Mouse (Mus musculus): ENCODE results near the gene Nfx1. TPM values are rescaled to one million over a fixed set of nuclear protein-coding genes. Genes with fewer than 3 reads are reported as not detected.
A peak's percentile ranks its signal among the peaks of the same experiment; 100 is the strongest.
"Not testable (repeated sequence)": the region's sequence is repeated elsewhere in the genome, so short reads cannot be mapped to it uniquely, and the experiment has no call there.

Nfx1 gene
- polyA plus RNA-seq (2015; fragmentation: Nextera tagmentation; extraction: Ambion mirVana), result 27.9 and 28.5 TPM in 2 replicates

- Histone ChIP-seq H3K27me3 (ENCODE audit: control insufficient read depth, insufficient read depth, low read length) (no peaks in the 10 kb centered on the region), H3K4me1 (replicated peaks; ENCODE audit: control insufficient read depth, insufficient read depth) (no peaks in the 10 kb centered on the region; the same call in 1 of the 2 replicates), H3K4me3 (ENCODE audit: low read depth, low read length) (peak within 1 kb of the TSS; percentile 91), H3K27ac (replicated peaks) (peak within 1 kb of the TSS; percentile 96), H3K9ac (ENCODE audit: low read length) (peak within 1 kb of the TSS; percentile 88), H3K9me3 (ENCODE audit: control insufficient read depth, low read length) (no peaks in the 10 kb centered on the region), H3K4me2 (replicated peaks; ENCODE audit: low read depth) (peak within 1 kb of the TSS; percentile 69), H3K36me3 (ENCODE audit: control insufficient read depth, insufficient read depth, low read length) (peaks cover under 1% of the 10 kb centered on the region)
- ATAC-seq (ENCODE audit: low FRiP score, low TSS enrichment) (peak; percentile 95), DNase-seq (ENCODE audit: low spot score) (peak; percentile 98)
- WGBS, result under 1% methylated on average over 81 of the region's 85 CpGs
- TF ChIP-seq EP300 (optimal IDR thresholded peaks at IDR 0.05) (peak; percentile 92), CTCF (IDR thresholded peaks at IDR 0.05; ENCODE audit: low read depth) (no peak; the same call in 1 of the 2 replicates)
Observed at GRCm38 (mm10) chr4:40970842-40971701, at the start of gene Nfx1. Gene Nfx1, plus strand, starts transcription at chr4:40970906.

- ATAC-seq (ENCODE audit: low FRiP score, low TSS enrichment) (no peak), DNase-seq (ENCODE audit: low spot score) (no peak)
- no peak overlapping the region for H3K9ac ChIP-seq (ENCODE audit: low read length)
- no peaks in the 10 kb centered on the region for H3K9me3 ChIP-seq (ENCODE audit: control insufficient read depth, low read length)
- H3K27ac ChIP-seq (replicated peaks), result no peak overlapping the region
- no peaks in the 10 kb centered on the region for H3K27me3 ChIP-seq (ENCODE audit: control insufficient read depth, insufficient read depth, low read length)
- H3K36me3 ChIP-seq (ENCODE audit: control insufficient read depth, insufficient read depth, low read length), result no peaks in the 10 kb centered on the region
- WGBS, result 74% methylated on average over 3 of the region's 3 CpGs
- TF ChIP-seq CTCF (IDR thresholded peaks at IDR 0.05; ENCODE audit: low read depth) (no peak), EP300 (optimal IDR thresholded peaks at IDR 0.05) (no peak)
- no peak overlapping the region for H3K4me2 ChIP-seq (replicated peaks; ENCODE audit: low read depth)
- no peak overlapping the region for H3K4me3 ChIP-seq (ENCODE audit: low read depth, low read length)
- no peaks in the 10 kb centered on the region for H3K4me1 ChIP-seq (replicated peaks; ENCODE audit: control insufficient read depth, insufficient read depth)
Observed at GRCm38 (mm10) chr4:40921288-40921687, 49.4 kb upstream of the Nfx1 start.

GRCm38 (mm10) chr4:40923087-40923651 lies 47.5 kb upstream of the Nfx1 start:
- no peak overlapping the region for H3K27ac ChIP-seq (replicated peaks)
- TF ChIP-seq CTCF (IDR thresholded peaks at IDR 0.05; ENCODE audit: low read depth), result no peak
- TF ChIP-seq EP300 (optimal IDR thresholded peaks at IDR 0.05), result no peak
- 75% methylated on average over 6 of the region's 6 CpGs for WGBS

GRCm38 (mm10) chr4:40925568-40925967 lies 45.1 kb upstream of the Nfx1 start:
- WGBS, result 51% methylated on average over 3 of the region's 3 CpGs
- Histone ChIP-seq H3K36me3 (ENCODE audit: control insufficient read depth, insufficient read depth, low read length) (no peaks in the 10 kb centered on the region), H3K27me3 (ENCODE audit: control insufficient read depth, insufficient read depth, low read length) (no peaks in the 10 kb centered on the region), H3K4me1 (replicated peaks; ENCODE audit: control insufficient read depth, insufficient read depth) (no peaks in the 10 kb centered on the region), H3K27ac (replicated peaks) (no peak overlapping the region), H3K4me3 (ENCODE audit: low read depth, low read length) (no peak overlapping the region), H3K9ac (ENCODE audit: low read length) (no peak overlapping the region), H3K9me3 (ENCODE audit: control insufficient read depth, low read length) (no peaks in the 10 kb centered on the region), H3K4me2 (replicated peaks; ENCODE audit: low read depth) (no peak overlapping the region)
- DNase-seq (ENCODE audit: low spot score), result no peak
- ATAC-seq (ENCODE audit: low FRiP score, low TSS enrichment), result no peak
- TF ChIP-seq CTCF (IDR thresholded peaks at IDR 0.05; ENCODE audit: low read depth) (no peak), EP300 (optimal IDR thresholded peaks at IDR 0.05) (no peak)

More at GRCm38 (mm10) chr4:40923087-40923651, 47.5 kb upstream of the Nfx1 start:
- Histone ChIP-seq H3K4me3 (ENCODE audit: low read depth, low read length) (no peak overlapping the region), H3K27me3 (ENCODE audit: control insufficient read depth, insufficient read depth, low read length) (no peaks in the 10 kb centered on the region), H3K9me3 (ENCODE audit: control insufficient read depth, low read length) (no peaks in the 10 kb centered on the region), H3K36me3 (ENCODE audit: control insufficient read depth, insufficient read depth, low read length) (no peaks in the 10 kb centered on the region), H3K4me2 (replicated peaks; ENCODE audit: low read depth) (no peak overlapping the region), H3K4me1 (replicated peaks; ENCODE audit: control insufficient read depth, insufficient read depth) (no peaks in the 10 kb centered on the region), H3K9ac (ENCODE audit: low read length) (no peak overlapping the region)
- DNase-seq (ENCODE audit: low spot score), result no peak
- peak; percentile 22; the same call in 1 of the 2 replicates for ATAC-seq (ENCODE audit: low FRiP score, low TSS enrichment)

GRCm38 (mm10) chr4:40929046-40929445 lies 41.7 kb upstream of the Nfx1 start:
- H3K4me3 ChIP-seq (ENCODE audit: low read depth, low read length), result no peak overlapping the region
- TF ChIP-seq EP300 (optimal IDR thresholded peaks at IDR 0.05), result no peak
- no peak for TF ChIP-seq CTCF (IDR thresholded peaks at IDR 0.05; ENCODE audit: low read depth)
- ATAC-seq (ENCODE audit: low FRiP score, low TSS enrichment), result no peak
- peaks cover 2% of the 10 kb centered on the region; the same call in 1 of the 2 replicates for H3K36me3 ChIP-seq (ENCODE audit: control insufficient read depth, insufficient read depth, low read length)
- no peaks in the 10 kb centered on the region for H3K4me1 ChIP-seq (replicated peaks; ENCODE audit: control insufficient read depth, insufficient read depth)
- no peaks in the 10 kb centered on the region for H3K27me3 ChIP-seq (ENCODE audit: control insufficient read depth, insufficient read depth, low read length)
- no peak overlapping the region for H3K9ac ChIP-seq (ENCODE audit: low read length)
- no peak overlapping the region for H3K27ac ChIP-seq (replicated peaks)
- DNase-seq (ENCODE audit: low spot score), result no peak
- WGBS, result 89% methylated on average over 7 of the region's 7 CpGs
- no peak overlapping the region for H3K4me2 ChIP-seq (replicated peaks; ENCODE audit: low read depth)
- no peaks in the 10 kb centered on the region for H3K9me3 ChIP-seq (ENCODE audit: control insufficient read depth, low read length)

- Histone ChIP-seq H3K27me3 (ENCODE audit: control insufficient read depth, insufficient read depth, low read length) (no peaks in the 10 kb centered on the region), H3K36me3 (ENCODE audit: control insufficient read depth, insufficient read depth, low read length) (peaks cover 9% of the 10 kb centered on the region), H3K9ac (ENCODE audit: low read length) (no peak overlapping the region), H3K4me3 (ENCODE audit: low read depth, low read length) (no peak overlapping the region), H3K27ac (replicated peaks) (no peak overlapping the region), H3K4me1 (replicated peaks; ENCODE audit: control insufficient read depth, insufficient read depth) (no peaks in the 10 kb centered on the region), H3K9me3 (ENCODE audit: control insufficient read depth, low read length) (no peaks in the 10 kb centered on the region), H3K4me2 (replicated peaks; ENCODE audit: low read depth) (no peak overlapping the region)
- TF ChIP-seq EP300 (optimal IDR thresholded peaks at IDR 0.05) (no peak), CTCF (IDR thresholded peaks at IDR 0.05; ENCODE audit: low read depth) (no peak)
- ATAC-seq (ENCODE audit: low FRiP score, low TSS enrichment), result no peak
- no peak for DNase-seq (ENCODE audit: low spot score)
- WGBS, result 64% methylated on average over 5 of the region's 5 CpGs
Observed at GRCm38 (mm10) chr4:40933694-40934093, 37.0 kb upstream of the Nfx1 start.

GRCm38 (mm10) chr4:40934369-40934768 lies 36.3 kb upstream of the Nfx1 start:
- DNase-seq (ENCODE audit: low spot score); H3K4me2 ChIP-seq (replicated peaks; ENCODE audit: low read depth); H3K4me3 ChIP-seq (ENCODE audit: low read depth, low read length); H3K9ac ChIP-seq (ENCODE audit: low read length); H3K27ac ChIP-seq (replicated peaks); H3K4me1 ChIP-seq (replicated peaks; ENCODE audit: control insufficient read depth, insufficient read depth); H3K9me3 ChIP-seq (ENCODE audit: control insufficient read depth, low read length); H3K27me3 ChIP-seq (ENCODE audit: control insufficient read depth, insufficient read depth, low read length): not testable (repeated sequence)
- WGBS, result 71% methylated on average over 3 of the region's 3 CpGs
- peaks cover 14% of the 10 kb centered on the region for H3K36me3 ChIP-seq (ENCODE audit: control insufficient read depth, insufficient read depth, low read length)
- ATAC-seq (ENCODE audit: low FRiP score, low TSS enrichment), result peak; percentile 82
